Mouse (Mus musculus) neural tube, embryonic 15.5 days (tissue): Measurements from ENCODE around the gene Kncn. TPM values are rescaled to one million over a fixed set of nuclear protein-coding genes. Genes with fewer than 3 reads are reported as not detected.

Experiments used
- ATAC-seq: fragments of 200-750 bp; cut with Nextera tagmentation; 2 replicates; pipeline ENCODE4 v1.8.0; 2017; ENCODE audit warnings: mild to moderate bottlenecking, moderate TSS enrichment, moderate library complexity; ENCODE audit not compliant: low FRiP score
- H3K27ac ChIP-seq: fragments of 300-500 bp; sonication (generic); replicated peaks from 2 replicates; pipeline ENCODE4 v1.5.1; 2015; ENCODE audit warnings: mild to moderate bottlenecking, inconsistent platforms
- H3K27me3 ChIP-seq: fragments of 300-500 bp; sonication (generic); replicated peaks from 2 replicates; pipeline ENCODE4 v1.6.1; 2015; ENCODE audit warnings: inconsistent platforms
- H3K36me3 ChIP-seq: fragments of 300-500 bp; sonication (generic); 2 replicates; pipeline ENCODE4 v1.6.1; 2015; ENCODE audit warnings: inconsistent platforms
- H3K4me1 ChIP-seq: fragments of 300-500 bp; sonication (generic); 2 replicates; pipeline ENCODE4 v1.6.1; 2015; ENCODE audit warnings: inconsistent platforms
- H3K4me2 ChIP-seq: fragments of 300-500 bp; sonication (generic); 2 replicates; pipeline ENCODE4 v1.6.1; 2015; ENCODE audit warnings: inconsistent platforms, mild to moderate bottlenecking, moderate library complexity
- H3K4me3 ChIP-seq: fragments of 300-500 bp; sonication (generic); replicated peaks from 2 replicates; pipeline ENCODE4 v1.5.1; 2015; ENCODE audit warnings: mild to moderate bottlenecking, inconsistent platforms
- H3K9ac ChIP-seq: fragments of 300-500 bp; sonication (generic); replicated peaks from 2 replicates; pipeline ENCODE4 v1.6.1; 2015; ENCODE audit warnings: mild to moderate bottlenecking, inconsistent platforms
- H3K9me3 ChIP-seq: fragments of 300-500 bp; sonication (generic); replicated peaks from 2 replicates; pipeline ENCODE4 v1.6.1; 2016; ENCODE audit warnings: inconsistent platforms
- WGBS: fragments of 180-500 bp; shearing (Covaris S2); methylation state at CpG from one replicate; pipeline ENCODE4 v1.1.7; 2015; ENCODE audit warnings: mixed read lengths; 5-methylcytosine and 5-hydroxymethylcytosine counted together
- polyA plus RNA-seq: library from polyadenylated mRNA; unstranded; fragments of >200 nt; fragmentation: Nextera tagmentation; extraction: Ambion mirVana; gene quantifications from 2 replicates; pipeline ENCODE4 v1.2.1, GENCODE M21; 2015

Kncn gene
- polyA plus RNA-seq, 1 experiment from 2014 or later: 0.12 TPM

- WGBS: 53% methylated on average over 2 of the region's 2 CpGs
- no peaks in the 10 kb centered on the region for H3K27me3 ChIP-seq
- no peaks in the 10 kb centered on the region for H3K9me3 ChIP-seq
- peaks cover 13% of the 10 kb centered on the region for H3K4me1 ChIP-seq
- ATAC-seq: no peak
- H3K36me3 ChIP-seq: peaks cover 20% of the 10 kb centered on the region
- H3K4me3 ChIP-seq: no peak overlapping the region
- H3K4me2 ChIP-seq: no peak overlapping the region
- no peak overlapping the region for H3K27ac ChIP-seq
- no peak overlapping the region for H3K9ac ChIP-seq
Measured at GRCm38 (mm10) chr4:115850631-115851030, 33.6 kb upstream of the Kncn start.

- H3K9me3 ChIP-seq: no peaks in the 10 kb centered on the region
- 89% methylated on average over 6 of the region's 6 CpGs for whole genome bisulfite sequencing
- ATAC-seq: no peak
Measured at GRCm38 (mm10) chr4:115851569-115851968, 32.6 kb upstream of the Kncn start.

GRCm38 (mm10) chr4:115855100-115855499 lies 29.1 kb upstream of the Kncn start:
- Histone ChIP-seq H3K9me3 (no peaks in the 10 kb centered on the region), H3K9ac (no peak overlapping the region), H3K4me3 (no peak overlapping the region), H3K36me3 (peaks cover 16% of the 10 kb centered on the region; the same call in 1 of the 2 replicates), H3K27me3 (no peaks in the 10 kb centered on the region), H3K4me2 (no peak overlapping the region), H3K27ac (peak overlapping the region; percentile 46), H3K4me1 (peaks cover 24% of the 10 kb centered on the region)
- 50% methylated on average over 6 of the region's 6 CpGs for WGBS
- no peak for ATAC-seq

More at GRCm38 (mm10) chr4:115851569-115851968, 32.6 kb upstream of the Kncn start:
- H3K36me3 ChIP-seq: peaks cover 20% of the 10 kb centered on the region
- no peak overlapping the region for H3K4me3 ChIP-seq
- H3K4me2 ChIP-seq: no peak overlapping the region
- no peak overlapping the region for H3K9ac ChIP-seq
- H3K27me3 ChIP-seq: no peaks in the 10 kb centered on the region
- no peak overlapping the region for H3K27ac ChIP-seq
- H3K4me1 ChIP-seq: peaks cover 22% of the 10 kb centered on the region

GRCm38 (mm10) chr4:115855609-115856008 lies 28.6 kb upstream of the Kncn start:
- Histone ChIP-seq H3K27me3 (no peaks in the 10 kb centered on the region), H3K4me2 (no peak overlapping the region), H3K4me3 (no peak overlapping the region), H3K9ac (no peak overlapping the region), H3K27ac (peak overlapping the region; percentile 46; the same call in 1 of the 2 replicates), H3K9me3 (no peaks in the 10 kb centered on the region), H3K4me1 (peaks cover 24% of the 10 kb centered on the region), H3K36me3 (peaks cover 16% of the 10 kb centered on the region; the same call in 1 of the 2 replicates)
- ATAC-seq: peak; percentile 53; the same call in 1 of the 2 replicates
- 33% methylated on average over 4 of the region's 4 CpGs for WGBS

- 0 out of 2 replicates have a peak overlapping the region, but pooled peaks have one; percentile 46 for H3K27ac ChIP-seq
- no peak overlapping the region for H3K4me3 ChIP-seq
- H3K4me1 ChIP-seq: peaks cover 24% of the 10 kb centered on the region
- H3K36me3 ChIP-seq: peaks cover 16% of the 10 kb centered on the region; the same call in 1 of the 2 replicates
- WGBS: 45% methylated on average over 4 of the region's 4 CpGs
- no peaks in the 10 kb centered on the region for H3K27me3 ChIP-seq
- no peaks in the 10 kb centered on the region for H3K9me3 ChIP-seq
- H3K4me2 ChIP-seq: no peak overlapping the region
- H3K9ac ChIP-seq: no peak overlapping the region
- no peak for ATAC-seq
Measured at GRCm38 (mm10) chr4:115856282-115856681, 27.9 kb upstream of the Kncn start.

- Histone ChIP-seq H3K36me3 (peaks cover 16% of the 10 kb centered on the region; the same call in 1 of the 2 replicates), H3K4me3 (no peak overlapping the region), H3K27ac (no peak overlapping the region), H3K4me2 (no peak overlapping the region), H3K9ac (no peak overlapping the region), H3K27me3 (no peaks in the 10 kb centered on the region), H3K9me3 (no peaks in the 10 kb centered on the region), H3K4me1 (peaks cover 24% of the 10 kb centered on the region)
- WGBS: 82% methylated on average over 9 of the region's 9 CpGs
- ATAC-seq: no peak
Measured at GRCm38 (mm10) chr4:115857293-115857883, 26.8 kb upstream of the Kncn start.

- H3K4me1 ChIP-seq: peaks cover 14% of the 10 kb centered on the region
- H3K9ac ChIP-seq: no peak overlapping the region
- 0 out of 2 replicates have a peak overlapping the region, but pooled peaks have one; percentile 15 for H3K27ac ChIP-seq
- no peaks in the 10 kb centered on the region for H3K27me3 ChIP-seq
- H3K4me2 ChIP-seq: no peak overlapping the region
- no peak for ATAC-seq
- peaks cover 13% of the 10 kb centered on the region; the same call in 1 of the 2 replicates for H3K36me3 ChIP-seq
- no peaks in the 10 kb centered on the region for H3K9me3 ChIP-seq
- WGBS: 37% methylated on average over 7 of the region's 7 CpGs
- no peak overlapping the region for H3K4me3 ChIP-seq
Measured at GRCm38 (mm10) chr4:115863352-115863751, 20.8 kb upstream of the Kncn start.

GRCm38 (mm10) chr4:115863880-115864279 lies 20.3 kb upstream of the Kncn start:
- Histone ChIP-seq H3K9me3 (no peaks in the 10 kb centered on the region), H3K4me3 (no peak overlapping the region), H3K36me3 (peaks cover 13% of the 10 kb centered on the region; the same call in 1 of the 2 replicates), H3K4me1 (peaks cover 17% of the 10 kb centered on the region), H3K9ac (no peak overlapping the region), H3K27ac (no peak overlapping the region), H3K27me3 (no peaks in the 10 kb centered on the region), H3K4me2 (no peak overlapping the region)
- WGBS: 16% methylated on average over 10 of the region's 10 CpGs
- 0 out of 2 replicates have a peak, but pooled peaks have one; percentile 34 for ATAC-seq

GRCm38 (mm10) chr4:115869512-115870210 lies 14.5 kb upstream of the Kncn start:
- Histone ChIP-seq H3K27ac (no peak overlapping the region), H3K4me3 (no peak overlapping the region), H3K9ac (no peak overlapping the region), H3K36me3 (peaks cover 13% of the 10 kb centered on the region; the same call in 1 of the 2 replicates), H3K27me3 (no peaks in the 10 kb centered on the region), H3K4me1 (peaks cover 16% of the 10 kb centered on the region), H3K9me3 (no peaks in the 10 kb centered on the region), H3K4me2 (no peak overlapping the region)
- 23% methylated on average over 16 of the region's 16 CpGs for WGBS
- no peak for ATAC-seq

GRCm38 (mm10) chr4:115873231-115873630 lies 11.0 kb upstream of the Kncn start:
- Histone ChIP-seq H3K9me3 (no peaks in the 10 kb centered on the region), H3K4me1 (peaks cover 25% of the 10 kb centered on the region), H3K4me2 (no peak overlapping the region), H3K9ac (no peak overlapping the region), H3K4me3 (no peak overlapping the region), H3K36me3 (peaks cover 17% of the 10 kb centered on the region; the same call in 1 of the 2 replicates), H3K27me3 (no peaks in the 10 kb centered on the region; the same call in 1 of the 2 replicates), H3K27ac (no peak overlapping the region)
- ATAC-seq: no peak
- WGBS: 77% methylated on average over 3 of the region's 3 CpGs

GRCm38 (mm10) chr4:115878216-115878678 lies 6.0 kb upstream of the Kncn start:
- no peak overlapping the region; the same call in 1 of the 2 replicates for H3K27ac ChIP-seq
- peaks cover 16% of the 10 kb centered on the region; the same call in 1 of the 2 replicates for H3K36me3 ChIP-seq
- peak overlapping the region; percentile 15; the same call in 1 of the 2 replicates for H3K4me2 ChIP-seq
- H3K27me3 ChIP-seq: no peaks in the 10 kb centered on the region; the same call in 1 of the 2 replicates
- H3K9ac ChIP-seq: no peak overlapping the region
- H3K4me3 ChIP-seq: no peak overlapping the region
- no peak for ATAC-seq
- H3K9me3 ChIP-seq: no peaks in the 10 kb centered on the region
- whole genome bisulfite sequencing: 4% methylated on average over 11 of the region's 11 CpGs
- peaks cover 33% of the 10 kb centered on the region for H3K4me1 ChIP-seq
